Mouse (Mus musculus) hindbrain, embryonic 15.5 days (tissue): Measurements from ENCODE around the gene Trim11. TPM values are rescaled to one million over a fixed set of nuclear protein-coding genes. Genes with fewer than 3 reads are reported as not detected.

Source experiments
- ATAC-seq: fragments of 200-750 bp; cut with Nextera tagmentation; 2 replicates; pipeline ENCODE4 v1.8.0; 2017; ENCODE audit warnings: low read depth, moderate number of reproducible peaks, moderate TSS enrichment; ENCODE audit not compliant: low FRiP score
- H3K27ac ChIP-seq: fragments of 300-500 bp; sonication (generic); replicated peaks from 2 replicates; pipeline ENCODE4 v1.5.1; 2015; ENCODE audit warnings: mild to moderate bottlenecking, inconsistent platforms
- H3K27me3 ChIP-seq: fragments of 300-500 bp; sonication (generic); 2 replicates; pipeline ENCODE4 v1.6.1; 2015; ENCODE audit warnings: control low read depth, inconsistent platforms
- H3K36me3 ChIP-seq: fragments of 300-500 bp; sonication (generic); 2 replicates; pipeline ENCODE4 v1.6.1; 2015; ENCODE audit warnings: control low read depth, inconsistent platforms
- H3K4me1 ChIP-seq: fragments of 300-500 bp; sonication (generic); replicated peaks from 2 replicates; pipeline ENCODE4 v1.6.1; 2015; ENCODE audit warnings: control low read depth, inconsistent platforms
- H3K4me2 ChIP-seq: fragments of 300-500 bp; sonication (generic); 2 replicates; pipeline ENCODE4 v1.6.1; 2015; ENCODE audit warnings: moderate library complexity, mild to moderate bottlenecking, inconsistent platforms
- H3K4me3 ChIP-seq: fragments of 300-500 bp; sonication (generic); 2 replicates; pipeline ENCODE4 v1.5.1; 2015; ENCODE audit warnings: mild to moderate bottlenecking, inconsistent platforms
- H3K9ac ChIP-seq: fragments of 300-500 bp; sonication (generic); 2 replicates; pipeline ENCODE4 v1.6.1; 2015; ENCODE audit warnings: inconsistent platforms
- H3K9me3 ChIP-seq: fragments of 300-500 bp; sonication (generic); 2 replicates; pipeline ENCODE4 v1.6.1; 2016; ENCODE audit warnings: control low read depth, inconsistent platforms
- WGBS: fragments of 180-500 bp; shearing (Covaris S2); methylation state at CpG from one replicate; pipeline ENCODE4 v1.1.7; 2015; 5-methylcytosine and 5-hydroxymethylcytosine counted together
- microRNA-seq: library from miRNA; unstranded; fragments of <30 nt; microRNA quantifications from one replicate; pipeline ENCODE4, GENCODE M21; 2016
- polyA plus RNA-seq: library from polyadenylated mRNA; unstranded; fragments of >200 nt; fragmentation: Nextera tagmentation; extraction: Ambion mirVana; gene quantifications from 2 replicates; pipeline ENCODE4 v1.2.1, GENCODE M21; 2015

The Trim11 gene
- polyA plus RNA-seq, 1 experiment from 2014 or later, result 20.7 TPM

DNA sequence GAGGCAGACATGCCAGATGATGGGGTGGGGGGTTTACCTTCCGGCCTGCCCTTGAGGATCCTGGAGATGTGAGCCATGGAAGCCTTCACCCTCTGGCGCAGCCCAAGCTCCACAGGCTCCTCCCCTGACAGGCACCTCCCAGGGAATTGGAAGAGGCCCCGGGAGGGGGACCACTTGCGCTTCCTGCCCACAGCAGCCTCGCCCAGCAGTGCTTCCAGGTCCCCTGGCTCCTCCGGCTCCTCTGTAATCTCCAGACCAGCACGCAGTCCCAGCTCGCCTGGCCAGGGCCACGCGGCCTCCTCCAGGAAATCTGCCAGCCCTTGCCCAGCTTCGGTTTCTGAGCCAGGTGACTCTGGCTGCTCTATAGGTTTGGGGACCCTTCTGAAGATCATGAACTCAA, 21.3 kb downstream of the Trim11 start:
- Histone ChIP-seq H3K4me3 (no peak overlapping the region), H3K4me2 (no peak overlapping the region), H3K27ac (no peak overlapping the region), H3K27me3 (peaks cover 8% of the 10 kb centered on the region; the same call in 1 of the 2 replicates), H3K9ac (no peak overlapping the region), H3K36me3 (no peaks in the 10 kb centered on the region), H3K4me1 (peaks cover 9% of the 10 kb centered on the region), H3K9me3 (no peaks in the 10 kb centered on the region)
- 71% methylated on average over 11 of the region's 11 CpGs for WGBS
- no peak for ATAC-seq

DNA sequence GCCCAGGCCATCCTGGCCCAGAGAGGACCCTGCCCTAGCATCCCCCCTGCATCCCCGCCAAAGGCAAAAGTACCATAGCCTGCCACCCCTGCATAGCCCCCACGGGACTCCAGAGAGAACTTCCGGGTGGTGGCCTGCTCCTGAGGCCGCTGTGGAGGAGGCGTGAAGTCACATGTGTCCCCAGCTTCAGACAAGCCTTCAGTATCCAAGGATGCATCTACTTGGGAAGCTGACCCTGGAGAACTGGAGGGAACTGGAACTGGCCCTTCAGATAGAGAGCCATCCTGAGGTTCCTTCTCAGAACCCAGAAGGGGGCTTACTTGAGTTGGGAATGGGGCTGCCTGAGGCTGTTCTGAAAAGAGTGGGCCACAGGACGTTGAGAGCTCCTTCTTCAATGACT, 21.9 kb downstream of the Trim11 start:
- Histone ChIP-seq H3K27me3 (peaks cover 8% of the 10 kb centered on the region; the same call in 1 of the 2 replicates), H3K36me3 (no peaks in the 10 kb centered on the region), H3K4me1 (peaks cover 2% of the 10 kb centered on the region; the same call in 1 of the 2 replicates), H3K9ac (no peak overlapping the region), H3K4me2 (no peak overlapping the region), H3K27ac (no peak overlapping the region), H3K9me3 (no peaks in the 10 kb centered on the region), H3K4me3 (no peak overlapping the region)
- no peak for ATAC-seq
- 84% methylated on average over 6 of the region's 6 CpGs for WGBS

DNA sequence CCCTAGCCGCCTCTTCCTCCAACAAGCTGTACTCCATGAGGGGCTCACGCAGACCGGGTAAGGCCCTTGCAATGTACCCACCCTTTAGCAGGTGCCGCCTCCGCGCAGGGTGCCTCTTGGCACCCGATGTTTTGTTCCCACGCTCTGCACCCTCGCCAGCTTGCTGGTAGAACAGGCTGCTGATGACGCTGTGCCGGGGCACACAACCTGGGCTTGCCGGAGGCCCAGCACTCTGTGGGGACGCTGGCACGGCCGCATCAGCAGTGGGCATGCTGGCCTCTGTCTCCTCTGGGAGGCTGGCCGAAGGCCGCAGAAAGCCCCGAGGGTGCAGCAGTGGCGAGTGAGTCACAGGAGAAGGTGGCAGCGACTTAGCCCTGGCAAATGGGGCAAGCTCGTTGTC, 22.7 kb downstream of the Trim11 start:
- 0 out of 2 replicates have a peak, but pooled peaks cover 1% of the 10 kb centered on the region for H3K27me3 ChIP-seq
- no peak overlapping the region for H3K27ac ChIP-seq
- no peak overlapping the region for H3K4me3 ChIP-seq
- 91% methylated on average over 21 of the region's 21 CpGs for WGBS
- H3K4me1 ChIP-seq, result no peaks in the 10 kb centered on the region
- H3K36me3 ChIP-seq, result no peaks in the 10 kb centered on the region
- no peaks in the 10 kb centered on the region for H3K9me3 ChIP-seq
- no peak overlapping the region for H3K4me2 ChIP-seq
- ATAC-seq, result no peak
- no peak overlapping the region for H3K9ac ChIP-seq

DNA sequence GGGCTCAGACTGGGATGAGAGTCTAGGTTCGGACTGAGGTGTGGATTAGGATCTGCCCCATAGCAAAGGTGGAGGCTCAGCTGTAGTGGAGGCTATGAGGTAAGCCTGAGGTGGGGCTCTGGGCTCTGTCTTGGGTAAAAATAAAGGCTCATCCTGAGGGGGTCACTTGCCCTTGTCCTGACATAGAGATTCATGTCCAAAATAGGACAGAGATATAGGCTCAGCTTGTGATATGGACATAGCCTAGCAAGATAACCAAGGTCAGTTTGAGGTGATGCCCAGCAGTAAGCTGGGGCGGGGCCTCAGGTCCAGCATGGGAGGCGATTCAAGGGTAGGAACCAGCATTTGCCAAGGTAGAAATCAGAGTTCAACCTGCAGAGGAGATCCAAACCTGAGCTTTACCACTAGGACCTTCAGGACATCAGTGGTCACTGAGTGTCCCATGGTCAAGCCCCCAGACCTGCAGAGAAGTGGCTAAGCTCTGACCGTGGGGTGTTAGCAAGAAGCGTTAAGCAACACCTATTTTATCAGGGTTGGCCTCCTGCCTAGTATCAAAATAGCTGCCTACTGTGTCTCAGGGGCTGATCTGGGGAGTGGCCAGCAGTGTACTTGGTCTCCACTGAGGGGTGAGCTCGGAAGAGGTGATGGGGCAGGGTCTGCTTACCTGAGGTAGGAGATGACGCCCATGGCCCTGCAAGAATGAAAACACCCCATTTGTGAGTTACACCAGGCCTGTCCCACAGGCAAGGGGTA, 24.6 kb downstream of the Trim11 start:
- Histone ChIP-seq H3K27ac (no peak overlapping the region), H3K4me3 (no peak overlapping the region), H3K27me3 (no peaks in the 10 kb centered on the region), H3K36me3 (no peaks in the 10 kb centered on the region), H3K9ac (no peak overlapping the region), H3K4me2 (no peak overlapping the region), H3K9me3 (no peaks in the 10 kb centered on the region), H3K4me1 (no peaks in the 10 kb centered on the region)
- 93% methylated on average over 7 of the region's 7 CpGs for WGBS
- no peak for ATAC-seq

DNA sequence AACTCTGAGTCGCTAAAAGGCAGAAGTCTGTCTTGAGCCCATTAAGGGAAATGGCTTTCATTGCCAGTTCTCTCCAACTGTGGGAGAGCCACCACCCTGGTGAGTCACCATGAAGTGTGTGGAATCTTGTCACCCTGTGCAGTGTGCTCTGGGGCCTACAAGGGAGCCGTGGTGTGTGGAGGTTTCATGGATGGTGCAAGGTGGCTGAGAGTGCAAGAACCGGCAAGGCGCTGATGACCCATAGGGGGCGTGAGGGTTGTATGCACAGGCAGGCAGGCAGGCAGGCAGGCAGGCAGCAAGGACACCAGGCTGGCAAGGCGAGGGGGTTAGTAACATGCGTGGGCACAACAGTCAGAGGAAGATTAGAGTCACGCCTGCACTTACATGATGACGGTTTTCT, 37.2 kb downstream of the Trim11 start:
- Histone ChIP-seq H3K9me3 (no peaks in the 10 kb centered on the region), H3K9ac (no peak overlapping the region), H3K4me2 (no peak overlapping the region), H3K4me1 (no peaks in the 10 kb centered on the region), H3K36me3 (no peaks in the 10 kb centered on the region), H3K27ac (no peak overlapping the region), H3K27me3 (no peaks in the 10 kb centered on the region), H3K4me3 (no peak overlapping the region)
- ATAC-seq, result no peak
- 41% methylated on average over 9 of the region's 9 CpGs for WGBS

DNA sequence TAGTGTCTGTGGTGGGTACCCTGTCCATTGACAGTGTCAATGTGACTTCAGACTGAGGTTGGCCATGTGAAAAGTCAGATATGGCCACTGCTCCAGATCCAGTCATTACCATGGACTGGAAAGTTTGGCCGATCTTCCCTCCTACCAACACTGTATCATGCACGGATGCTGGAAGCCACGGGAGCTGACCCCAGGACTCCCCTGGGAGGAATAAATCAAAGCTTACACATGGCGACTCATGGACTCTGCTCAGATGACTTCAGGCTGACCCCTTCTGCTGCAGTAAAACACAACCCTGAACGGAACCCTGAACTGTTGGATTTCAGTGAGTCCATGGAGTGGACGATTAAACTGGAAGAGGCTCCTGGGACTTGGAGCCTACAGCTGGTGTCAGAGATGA, 48.5 kb downstream of the Trim11 start:
- WGBS, result 75% methylated on average over 6 of the region's 6 CpGs
- H3K4me1 ChIP-seq, result no peaks in the 10 kb centered on the region
- no peak overlapping the region for H3K4me2 ChIP-seq
- no peaks in the 10 kb centered on the region for H3K36me3 ChIP-seq
- H3K27ac ChIP-seq, result no peak overlapping the region
- H3K9me3 ChIP-seq, result no peaks in the 10 kb centered on the region
- ATAC-seq, result no peak
- H3K27me3 ChIP-seq, result no peaks in the 10 kb centered on the region
- no peak overlapping the region for H3K4me3 ChIP-seq
- H3K9ac ChIP-seq, result no peak overlapping the region

DNA sequence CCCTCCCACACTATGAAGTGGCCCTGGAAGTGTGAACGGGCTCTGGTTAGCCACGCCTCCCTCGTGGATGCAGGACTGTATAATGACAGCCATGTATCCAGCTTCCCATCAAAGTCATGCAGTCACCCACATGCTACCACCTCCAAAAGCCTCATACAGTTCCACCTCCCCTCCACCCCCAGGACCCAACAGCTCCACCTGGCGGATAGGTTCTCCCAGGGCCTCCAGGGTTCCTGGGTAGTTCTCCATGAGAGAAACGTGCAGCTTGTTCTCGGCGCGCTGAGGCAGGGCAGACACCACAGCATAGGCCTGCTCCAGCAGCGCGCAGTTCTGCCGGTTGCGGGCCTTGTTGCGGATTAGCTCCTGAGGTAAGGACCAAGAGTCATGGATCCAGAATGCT, 51.1 kb downstream of the Trim11 start:
- Histone ChIP-seq H3K4me3 (no peak overlapping the region), H3K9ac (no peak overlapping the region), H3K4me2 (no peak overlapping the region), H3K4me1 (no peaks in the 10 kb centered on the region), H3K9me3 (no peaks in the 10 kb centered on the region), H3K27me3 (no peaks in the 10 kb centered on the region), H3K36me3 (no peaks in the 10 kb centered on the region), H3K27ac (no peak overlapping the region)
- ATAC-seq, result no peak
- 93% methylated on average over 13 of the region's 13 CpGs for WGBS

Small RNA genes within 50 kb of the gene (microRNA-seq; reads per million reads assigned to microRNA genes)
- not detected for gene Gm44313

Other genes with a start within 250 kb of the Trim11 start
- gene Olfr317, start 238.9 kb upstream of the Trim11 start, polyA plus RNA-seq, result 0.16 and 0.44 TPM in 2 replicates
- 0.05 TPM in 1 of 2 replicates, not detected in the other for gene Olfr316, start 225.4 kb upstream of the Trim11 start, polyA plus RNA-seq
- not detected in 2 replicates for gene Olfr315, start 204.9 kb upstream of the Trim11 start, polyA plus RNA-seq
- gene Olfr314, start 195.1 kb upstream of the Trim11 start, polyA plus RNA-seq, result not detected in 2 replicates
- gene Fam183b, start 176.1 kb upstream of the Trim11 start, polyA plus RNA-seq, result 9.9 and 10.7 TPM in 2 replicates
- not detected in 2 replicates for gene Olfr313, start 163.1 kb upstream of the Trim11 start, polyA plus RNA-seq
- gene Olfr312, start 148.9 kb upstream of the Trim11 start, polyA plus RNA-seq, result not detected in 2 replicates
- gene Olfr311, start 138.8 kb upstream of the Trim11 start, polyA plus RNA-seq, result not detected in 2 replicates
- 21.1 and 22.4 TPM in 2 replicates for gene Gm12258, start 130.9 kb upstream of the Trim11 start, polyA plus RNA-seq
- 10.0 and 11.8 TPM in 2 replicates for gene 2810021J22Rik, start 110.9 kb upstream of the Trim11 start, polyA plus RNA-seq
- gene Zfp39, start 73.9 kb upstream of the Trim11 start, polyA plus RNA-seq, result 6.1 and 6.9 TPM in 2 replicates
- not detected in 2 replicates for gene Btnl10, start 60.2 kb upstream of the Trim11 start, polyA plus RNA-seq
- 603 and 674 TPM in 2 replicates for gene Rnf187, start 39.2 kb upstream of the Trim11 start, polyA plus RNA-seq
- gene Hist3h2ba, start 29.2 kb upstream of the Trim11 start, polyA plus RNA-seq, result 230 and 238 TPM in 2 replicates
- 96.0 and 96.7 TPM in 2 replicates for gene Hist3h2a, start 23.4 kb upstream of the Trim11 start, polyA plus RNA-seq
- gene Trim17, start 23.4 kb upstream of the Trim11 start, polyA plus RNA-seq, result 1.4 TPM in 2 replicates
- 0.34 and 0.45 TPM in 2 replicates for gene Obscn, start 158.3 kb downstream of the Trim11 start, polyA plus RNA-seq
- gene Iba57, start 185.6 kb downstream of the Trim11 start, polyA plus RNA-seq, result 7.1 and 7.5 TPM in 2 replicates
- gene Gjc2, start 205.1 kb downstream of the Trim11 start, polyA plus RNA-seq, result 0.30 and 0.39 TPM in 2 replicates
- 245 and 247 TPM in 2 replicates for gene Guk1, start 214.1 kb downstream of the Trim11 start, polyA plus RNA-seq
- gene Mrpl55, start 224.4 kb downstream of the Trim11 start, polyA plus RNA-seq, result 93.3 and 103 TPM in 2 replicates
- 27.7 and 28.6 TPM in 2 replicates for gene 2310033P09Rik, start 230.2 kb downstream of the Trim11 start, polyA plus RNA-seq